Mouse (Mus musculus): ENCODE results near the gene Arhgef28.

GRCm38 (mm10) chr13:98055194-98055593, 151.0 kb downstream of the Arhgef28 start:
- TF ChIP-seq CTCF (IDR thresholded peaks at IDR 0.05; ENCODE audit: borderline replicate concordance, extremely low read depth, insufficient read depth, insufficient read length) (no peak), POLR2A (IDR thresholded peaks at IDR 0.05; ENCODE audit: borderline replicate concordance, extremely low read depth, insufficient read depth, insufficient read length, poor library complexity, severe bottlenecking) (no peak)
